Mouse (Mus musculus) embryonic facial prominence, embryonic 11.5 days (tissue): ENCODE results near the gene Slc36a2. TPM values are rescaled to one million over a fixed set of nuclear protein-coding genes. Genes with fewer than 3 reads are reported as not detected.

Source experiments
- ATAC-seq: fragments of 200-750 bp; cut with Nextera tagmentation; replicated peaks from 2 replicates; pipeline ENCODE4 v1.8.0; 2017; ENCODE audit warnings: low read depth; ENCODE audit not compliant: insufficient number of reproducible peaks, low FRiP score, low TSS enrichment
- DNase-seq: peaks from one replicate; pipeline ENCODE4 v3.0.0-alpha.2; 2015; ENCODE audit warnings: low spot score
- H3K27ac ChIP-seq: fragments of 300-500 bp; sonication (generic); replicated peaks from 2 replicates; pipeline ENCODE4 v1.5.1; 2014; ENCODE audit warnings: mild to moderate bottlenecking, low read depth, low read length, control low read depth
- H3K27me3 ChIP-seq: fragments of 300-500 bp; sonication (generic); 2 replicates; pipeline ENCODE4 v1.6.1; 2014; ENCODE audit warnings: mild to moderate bottlenecking, low read length, moderate library complexity, mixed read lengths; ENCODE audit not compliant: control insufficient read depth, insufficient read depth
- H3K36me3 ChIP-seq: fragments of 300-500 bp; sonication (generic); replicated peaks from 2 replicates; pipeline ENCODE4 v1.6.1; 2014; ENCODE audit warnings: low read depth, mild to moderate bottlenecking, low read length, moderate library complexity, mixed read lengths; ENCODE audit not compliant: control insufficient read depth, insufficient read depth
- H3K4me1 ChIP-seq: fragments of 300-500 bp; sonication (generic); 2 replicates; pipeline ENCODE4 v1.6.1; 2014; ENCODE audit warnings: low read length, mixed read lengths; ENCODE audit not compliant: control insufficient read depth, insufficient read depth
- H3K4me2 ChIP-seq: fragments of 300-500 bp; sonication (generic); 2 replicates; pipeline ENCODE4 v1.6.1; 2014; ENCODE audit warnings: low read depth, mild to moderate bottlenecking, control low read depth, low read length, moderate library complexity
- H3K4me3 ChIP-seq: fragments of 300-500 bp; sonication (generic); 2 replicates; pipeline ENCODE4 v1.5.1; 2014; ENCODE audit warnings: low read depth, low read length, control low read depth
- H3K9ac ChIP-seq: fragments of 300-500 bp; sonication (generic); replicated peaks from 2 replicates; pipeline ENCODE4 v1.6.1; 2014; ENCODE audit warnings: mild to moderate bottlenecking, control low read depth, low read length
- H3K9me3 ChIP-seq: fragments of 300-500 bp; sonication (generic); replicated peaks from 2 replicates; pipeline ENCODE4 v1.6.1; 2016; ENCODE audit warnings: mild to moderate bottlenecking, low read length, inconsistent platforms, mixed read lengths; ENCODE audit not compliant: control insufficient read depth
- WGBS: fragments of 180-500 bp; shearing (Covaris S2); extraction: QIAGEN DNeasy Blood & Tissue Kit; methylation state at CpG from one replicate; pipeline ENCODE4 v1.1.7; 2014; 5-methylcytosine and 5-hydroxymethylcytosine counted together
- polyA plus RNA-seq: library from polyadenylated mRNA; unstranded; fragments of >200 nt; fragmentation: Nextera tagmentation; extraction: Ambion mirVana; gene quantifications from 2 replicates; pipeline ENCODE4 v1.2.1, GENCODE M21; 2014

Gene Slc36a2
- polyA plus RNA-seq, 1 experiment from 2014 or later, result 0.11 TPM

GRCm38 (mm10) chr11:55158785-55159359 lies 26.0 kb downstream of the Slc36a2 start:
- H3K4me1 ChIP-seq, result no peaks in the 10 kb centered on the region
- no peak overlapping the region for H3K4me3 ChIP-seq
- ATAC-seq (no peak; the same call in 1 of the 2 replicates), DNase-seq (peak; percentile 84)
- WGBS, result 51% methylated on average over 13 of the region's 13 CpGs
- H3K27ac ChIP-seq, result no peak overlapping the region
- no peak overlapping the region for H3K9ac ChIP-seq
- H3K36me3 ChIP-seq, result no peaks in the 10 kb centered on the region
- H3K27me3 ChIP-seq, result no peaks in the 10 kb centered on the region
- no peaks in the 10 kb centered on the region for H3K9me3 ChIP-seq
- no peak overlapping the region for H3K4me2 ChIP-seq

GRCm38 (mm10) chr11:55155070-55155421 lies 29.8 kb downstream of the Slc36a2 start:
- no peak for ATAC-seq
- H3K36me3 ChIP-seq, result no peaks in the 10 kb centered on the region
- no peak overlapping the region for H3K27ac ChIP-seq
- H3K4me3 ChIP-seq, result no peak overlapping the region
- no peak overlapping the region for H3K9ac ChIP-seq
- no peak overlapping the region for H3K4me2 ChIP-seq
- no peaks in the 10 kb centered on the region for H3K27me3 ChIP-seq
- no peaks in the 10 kb centered on the region for H3K4me1 ChIP-seq
- 83% methylated on average over 6 of the region's 6 CpGs for WGBS
- no peaks in the 10 kb centered on the region for H3K9me3 ChIP-seq
- DNase-seq, result no peak

- no peak overlapping the region for H3K4me2 ChIP-seq
- H3K4me1 ChIP-seq, result no peaks in the 10 kb centered on the region
- WGBS, result 67% methylated on average over 3 of the region's 3 CpGs
- no peak overlapping the region for H3K4me3 ChIP-seq
- DNase-seq, result no peak
- H3K27me3 ChIP-seq, result no peaks in the 10 kb centered on the region
- H3K27ac ChIP-seq, result no peak overlapping the region
- no peak overlapping the region for H3K9ac ChIP-seq
- ATAC-seq, result no peak
- H3K9me3 ChIP-seq, result no peaks in the 10 kb centered on the region
- H3K36me3 ChIP-seq, result no peaks in the 10 kb centered on the region
Observed at GRCm38 (mm10) chr11:55154398-55155069, 30.3 kb downstream of the Slc36a2 start.

- Histone ChIP-seq H3K4me1 (no peaks in the 10 kb centered on the region), H3K4me2 (no peak within 1 kb of the TSS), H3K27me3 (no peaks in the 10 kb centered on the region), H3K36me3 (no peaks in the 10 kb centered on the region), H3K27ac (no peak within 1 kb of the TSS), H3K4me3 (no peak within 1 kb of the TSS), H3K9ac (no peak within 1 kb of the TSS), H3K9me3 (no peaks in the 10 kb centered on the region)
- ATAC-seq, result no peak
- DNase-seq, result no peak
- 82% methylated on average over 3 of the region's 3 CpGs for whole genome bisulfite sequencing
Observed at GRCm38 (mm10) chr11:55151608-55152007, 33.3 kb downstream of the Slc36a2 start, which contains the start of gene Slc36a3. Slc36a3 (minus strand) TSS chr11:55151708.

GRCm38 (mm10) chr11:55148461-55148860 lies 36.4 kb downstream of the Slc36a2 start:
- no peaks in the 10 kb centered on the region for H3K9me3 ChIP-seq
- no peak for ATAC-seq
- 77% methylated on average over 4 of the region's 4 CpGs for WGBS

GRCm38 (mm10) chr11:55147423-55147822 lies 37.5 kb downstream of the Slc36a2 start:
- Histone ChIP-seq H3K27me3 (no peaks in the 10 kb centered on the region), H3K27ac (no peak overlapping the region), H3K9ac (no peak overlapping the region), H3K4me3 (no peak overlapping the region), H3K4me2 (no peak overlapping the region), H3K9me3 (no peaks in the 10 kb centered on the region), H3K4me1 (no peaks in the 10 kb centered on the region), H3K36me3 (no peaks in the 10 kb centered on the region)
- no peak for ATAC-seq
- no peak for DNase-seq
- 68% methylated on average over 6 of the region's 6 CpGs for WGBS

More at GRCm38 (mm10) chr11:55148461-55148860, 36.4 kb downstream of the Slc36a2 start:
- no peaks in the 10 kb centered on the region for H3K27me3 ChIP-seq
- H3K9ac ChIP-seq, result no peak overlapping the region
- no peaks in the 10 kb centered on the region for H3K36me3 ChIP-seq
- no peak for DNase-seq
- no peak overlapping the region for H3K4me2 ChIP-seq
- no peak overlapping the region for H3K4me3 ChIP-seq
- H3K27ac ChIP-seq, result no peak overlapping the region
- H3K4me1 ChIP-seq, result no peaks in the 10 kb centered on the region

- H3K9ac ChIP-seq, result no peak overlapping the region
- 87% methylated on average over 1 of the region's 1 CpGs for WGBS
- H3K4me2 ChIP-seq, result no peak overlapping the region
- H3K36me3 ChIP-seq, result no peaks in the 10 kb centered on the region
- H3K27ac ChIP-seq, result no peak overlapping the region
- DNase-seq (no peak), ATAC-seq (no peak)
- no peak overlapping the region for H3K4me3 ChIP-seq
- no peaks in the 10 kb centered on the region for H3K27me3 ChIP-seq
- no peaks in the 10 kb centered on the region for H3K9me3 ChIP-seq
- no peaks in the 10 kb centered on the region for H3K4me1 ChIP-seq
Observed at GRCm38 (mm10) chr11:55146855-55147254, 38.0 kb downstream of the Slc36a2 start.

GRCm38 (mm10) chr11:55144011-55144410 lies 40.9 kb downstream of the Slc36a2 start:
- Histone ChIP-seq H3K4me3 (no peak overlapping the region), H3K9me3 (no peaks in the 10 kb centered on the region), H3K36me3 (no peaks in the 10 kb centered on the region), H3K4me2 (no peak overlapping the region), H3K27me3 (no peaks in the 10 kb centered on the region), H3K27ac (no peak overlapping the region), H3K9ac (no peak overlapping the region), H3K4me1 (no peaks in the 10 kb centered on the region)
- ATAC-seq (no peak), DNase-seq (no peak)
- 72% methylated on average over 5 of the region's 5 CpGs for WGBS
